In the genomic region with DNA sequence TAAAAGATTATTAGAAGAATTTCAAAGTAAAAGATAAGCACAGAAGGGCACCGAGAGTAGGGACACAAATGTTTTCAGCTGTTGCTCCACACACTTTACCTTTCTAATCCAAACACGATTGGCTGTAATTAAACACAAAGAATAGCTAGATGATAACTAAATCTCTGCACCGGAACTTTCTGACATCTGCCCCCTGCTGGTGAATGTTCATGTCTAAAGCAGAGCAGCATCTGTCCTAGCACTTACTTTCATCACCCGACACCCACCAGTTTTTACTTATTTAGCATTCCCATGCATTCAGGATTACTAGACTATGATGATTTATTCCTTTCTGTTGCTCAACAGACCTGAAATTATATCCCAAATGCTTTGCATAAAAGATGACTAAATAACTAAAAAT, we compare ENCODE assay signal across 8 mouse cellular contexts.
DNase-seq lines count a peak whose midpoint lies in the region; ATAC-seq and TF ChIP-seq lines count a peak whose summit lies in the region.
"Had no signal": no experiment of that assay in that cellular context is flagged by ENCODE, and none has a peak within 500 bp of the region (broad histone marks: within the 10 kb centered on the region; RNA-seq: fewer than 3 reads in every experiment).

No protein-coding gene starts in this region.

- no peaks in the 10 kb centered on the region for H3K36me3 ChIP-seq in kidney, embryonic 15.5 days
- no peaks in the 10 kb centered on the region for H3K36me3 ChIP-seq in E14TG2a.4 (ENCODE audit: insufficient read depth, low read length)
- H3K36me3 ChIP-seq: neural tube, embryonic 13.5 days had no signal

- no peaks in the 10 kb centered on the region for H3K9me3 ChIP-seq in kidney, embryonic 15.5 days (replicated peaks)
- no peaks in the 10 kb centered on the region for H3K9me3 ChIP-seq in E14TG2a.4 (ENCODE audit: low read length)
- H3K9me3 ChIP-seq: neural tube, embryonic 13.5 days had no signal

- no peaks in the 10 kb centered on the region for H3K27me3 ChIP-seq in kidney, embryonic 15.5 days
- no peaks in the 10 kb centered on the region for H3K27me3 ChIP-seq in E14TG2a.4 (ENCODE audit: insufficient read depth, low read length)
- H3K27me3 ChIP-seq: neural tube, embryonic 13.5 days had no signal

- DNase-seq in kidney, adult 9 months: peak; percentile 14
- peak; percentile 60 for DNase-seq in A20 (ENCODE audit: low read depth, low spot score)
- DNase-seq in frontal cortex, postnatal 36 days (ENCODE audit: low spot score in 2 of 2): peak; percentile 2 to 34
- DNase-seq in urinary bladder, postnatal 4 days (ENCODE audit: low spot score in 2 of 2): no peak

- H3K4me1 ChIP-seq in kidney, embryonic 15.5 days: no peaks in the 10 kb centered on the region
- no peaks in the 10 kb centered on the region for H3K4me1 ChIP-seq in E14TG2a.4 (replicated peaks; ENCODE audit: low read depth, low read length)
- H3K4me1 ChIP-seq: neural tube, embryonic 13.5 days had no signal

- no peak overlapping the region for H3K9ac ChIP-seq in kidney, embryonic 15.5 days
- H3K9ac ChIP-seq: neural tube, embryonic 13.5 days had no signal

- H3K4me2 ChIP-seq in kidney, embryonic 15.5 days: no peak overlapping the region
- H3K4me2 ChIP-seq: neural tube, embryonic 13.5 days had no signal

- no peak overlapping the region for H3K27ac ChIP-seq in kidney, embryonic 15.5 days
- H3K27ac ChIP-seq: neural tube, embryonic 13.5 days had no signal

- TF ChIP-seq CTCF in E14TG2a.4 (conservative IDR thresholded peaks at IDR 0.05; ENCODE audit: low read length): peak; percentile 17; the same call in 1 of the 2 replicates

- 83% methylated on average over 4 of the region's 4 CpGs for WGBS in kidney, embryonic 15.5 days

- no peak overlapping the region for H3K4me3 ChIP-seq in kidney, embryonic 15.5 days (replicated peaks)
- no peak overlapping the region for H3K4me3 ChIP-seq in E14TG2a.4 (replicated peaks; ENCODE audit: low read length)
- H3K4me3 ChIP-seq: neural tube, embryonic 13.5 days had no signal

- no peak for ATAC-seq in kidney, embryonic 15.5 days (replicated peaks; ENCODE audit: low FRiP score)
- ATAC-seq in neutrophil, adult 5-6 weeks (ENCODE audit: extremely low read depth, insufficient number of reproducible peaks, low FRiP score, poor library complexity, severe bottlenecking): peak; percentile 55; the same call in 1 of the 2 replicates

Comparison
In these comparisons a context has a peak if more than half of its experiments do, and no peak if none do; other contexts are left out.
1. DNase-seq: peak in kidney, adult 9 months (single experiment), A20 (single experiment) and frontal cortex, postnatal 36 days (2 of 2); none in urinary bladder, postnatal 4 days (0 of 2).